Mouse (Mus musculus): ENCODE results near the gene Clcc1.
"Not testable (repeated sequence)": the region's sequence is repeated elsewhere in the genome, so short reads cannot be mapped to it uniquely, and the experiment has no call there.

The Clcc1 gene

GRCm38 (mm10) chr3:108653710-108654379 is at the start of gene Clcc1:
Clcc1 (plus strand) TSS chr3:108653913.
- CTCF ChIA-PET = no interaction called here

- CTCF ChIA-PET = interaction anchor here (0.6 kb wide), 1 partner anchor 321 kb away, joined by 4 read pairs; no protein-coding TSS in a partner anchor
These were observed 44.8 kb upstream of the Clcc1 start for GRCm38 (mm10) chr3:108608906-108609305.

- CTCF ChIA-PET = interaction anchor here (0.7 kb wide), 1 partner anchor 34 kb away, joined by 3 read pairs; no protein-coding TSS in a partner anchor
These were observed 19.0 kb upstream of the Clcc1 start for GRCm38 (mm10) chr3:108634761-108635160.

GRCm38 (mm10) chr3:108639412-108639811 is 14.3 kb upstream of the Clcc1 start:
- CTCF ChIA-PET = interaction anchor here (0.7 kb wide), 1 partner anchor 13 kb away, joined by 3 read pairs; no protein-coding TSS in a partner anchor

- CTCF ChIA-PET = no interaction called here
These were observed 12.7 kb upstream of the Clcc1 start for GRCm38 (mm10) chr3:108640998-108641397.

- CTCF ChIA-PET = no interaction called here
These were observed 8.9 kb upstream of the Clcc1 start for GRCm38 (mm10) chr3:108644856-108645255.

GRCm38 (mm10) chr3:108646036-108646435 is 7.7 kb upstream of the Clcc1 start:
- CTCF ChIA-PET = no interaction called here

GRCm38 (mm10) chr3:108647681-108648080 is 6.0 kb upstream of the Clcc1 start:
- CTCF ChIA-PET = interaction anchor here (0.6 kb wide), 1 partner anchor 809 kb away, joined by 7 read pairs; no protein-coding TSS in a partner anchor

- CTCF ChIA-PET = interaction anchor here (0.6 kb wide), 1 partner anchor 14 kb away, joined by 3 read pairs; no protein-coding TSS in a partner anchor
These were observed 659 bp upstream of the Clcc1 start for GRCm38 (mm10) chr3:108652866-108653642.

GRCm38 (mm10) chr3:108654566-108654965 is 853 bp downstream of the Clcc1 start:
- CTCF ChIA-PET = no interaction called here

- CTCF ChIA-PET = interaction anchor here (0.6 kb wide), 3 partner anchors 130 to 965 kb away, joined by 3 to 6 read pairs (median 3); no protein-coding TSS in a partner anchor
These were observed 1.8 kb downstream of the Clcc1 start for GRCm38 (mm10) chr3:108655486-108655885.

GRCm38 (mm10) chr3:108658612-108659011 is 4.9 kb downstream of the Clcc1 start:
- CTCF ChIA-PET = no interaction called here

GRCm38 (mm10) chr3:108660941-108661340 is 7.2 kb downstream of the Clcc1 start:
- CTCF ChIA-PET = no interaction called here

GRCm38 (mm10) chr3:108676616-108677015 is 22.9 kb downstream of the Clcc1 start:
- CTCF ChIA-PET = no interaction called here

- CTCF ChIA-PET = no interaction called here
These were observed 27.3 kb downstream of the Clcc1 start for GRCm38 (mm10) chr3:108681004-108681403.

- CTCF ChIA-PET = not testable (repeated sequence)
These were observed 29.9 kb downstream of the Clcc1 start for GRCm38 (mm10) chr3:108683597-108683996.

GRCm38 (mm10) chr3:108685701-108686100 is 32.0 kb downstream of the Clcc1 start:
- CTCF ChIA-PET = no interaction called here

GRCm38 (mm10) chr3:108689015-108689441 is 35.3 kb downstream of the Clcc1 start:
- CTCF ChIA-PET = no interaction called here

GRCm38 (mm10) chr3:108689446-108689845 is 35.7 kb downstream of the Clcc1 start:
- CTCF ChIA-PET = no interaction called here

GRCm38 (mm10) chr3:108689979-108690378 is 36.3 kb downstream of the Clcc1 start:
- CTCF ChIA-PET = no interaction called here

- CTCF ChIA-PET = no interaction called here
These were observed 40.6 kb downstream of the Clcc1 start for GRCm38 (mm10) chr3:108694321-108694720.

GRCm38 (mm10) chr3:108698662-108699061 is 44.9 kb downstream of the Clcc1 start:
- CTCF ChIA-PET = no interaction called here

GRCm38 (mm10) chr3:108699786-108700185 is 46.1 kb downstream of the Clcc1 start:
- CTCF ChIA-PET = no interaction called here

All from spleen, embryonic (tissue).